Comparison of ENCODE assay signal across 25 mouse cellular contexts in genomic region chr2:125628487-125628886, GRCm38 (mm10). TPM values are rescaled to one million over a fixed set of nuclear protein-coding genes. Genes with fewer than 3 reads are reported as not detected.
DNase-seq lines count a peak whose midpoint lies in the region; ATAC-seq lines count a peak whose summit lies in the region.
"Had no signal": no experiment of that assay in that cellular context is flagged by ENCODE, and none has a peak within 500 bp of the region (broad histone marks: within the 10 kb centered on the region; RNA-seq: fewer than 3 reads in every experiment).

No protein-coding gene starts in this region.

- intact Hi-C loops in heart, postnatal 36 days (cut with DNase I): no loop called here

- no peak overlapping the region for H3K4me3 ChIP-seq in heart, embryonic 10.5 days
- H3K4me3 ChIP-seq in heart, embryonic 13.5 days: no peak overlapping the region
- H3K4me3 ChIP-seq in heart, embryonic 16.5 days (ENCODE audit: low read length): no peak overlapping the region
- H3K4me3 ChIP-seq: forebrain, embryonic 10.5 days; forebrain, embryonic 13.5 days had no signal

- H3K4me2 ChIP-seq in heart, embryonic 13.5 days: peak overlapping the region; percentile 11; the same call in 1 of the 2 replicates
- H3K4me2 ChIP-seq in heart, embryonic 16.5 days (ENCODE audit: low read depth, low read length): no peak overlapping the region
- H3K4me2 ChIP-seq: forebrain, embryonic 13.5 days; hindbrain, embryonic 14.5 days had no signal

- no peak for ATAC-seq in heart, embryonic 13.5 days (ENCODE audit: extremely low read depth, insufficient number of reproducible peaks, low FRiP score, low TSS enrichment)
- no peak for ATAC-seq in heart, embryonic 16.5 days (replicated peaks; ENCODE audit: extremely low read depth, insufficient read depth, low FRiP score)
- ATAC-seq: forebrain, embryonic 13.5 days; forebrain, embryonic 16.5 days; hindbrain, postnatal 0 days; inflammation-experienced regulatory T-cells, adult 6 months; intestine, embryonic 16.5 days; Patski had no signal

- no peak overlapping the region for H3K9ac ChIP-seq in heart, embryonic 13.5 days
- no peak overlapping the region for H3K9ac ChIP-seq in heart, embryonic 16.5 days (ENCODE audit: low read length)
- H3K9ac ChIP-seq: forebrain, embryonic 13.5 days; hindbrain, embryonic 14.5 days had no signal

- WGBS in heart, embryonic 10.5 days: 51% methylated on average over 6 of the region's 6 CpGs
- WGBS in heart, embryonic 13.5 days: 40% methylated on average over 6 of the region's 6 CpGs
- 38% methylated on average over 6 of the region's 6 CpGs for WGBS in heart, embryonic 16.5 days

- H3K9me3 ChIP-seq in heart, embryonic 10.5 days: no peaks in the 10 kb centered on the region
- H3K9me3 ChIP-seq in heart, embryonic 13.5 days: no peaks in the 10 kb centered on the region
- no peaks in the 10 kb centered on the region for H3K9me3 ChIP-seq in heart, embryonic 16.5 days (replicated peaks; ENCODE audit: control insufficient read depth, low read length)
- H3K9me3 ChIP-seq: forebrain, embryonic 10.5 days; forebrain, embryonic 13.5 days; G1E had no signal

- H3K4me1 ChIP-seq in heart, embryonic 10.5 days: peaks cover 29% of the 10 kb centered on the region
- peaks cover 41% of the 10 kb centered on the region for H3K4me1 ChIP-seq in heart, embryonic 13.5 days
- peaks cover 23% of the 10 kb centered on the region for H3K4me1 ChIP-seq in heart, embryonic 16.5 days (ENCODE audit: control insufficient read depth, insufficient read depth, low read length)

- no peaks in the 10 kb centered on the region for H3K36me3 ChIP-seq in heart, embryonic 10.5 days
- no peaks in the 10 kb centered on the region for H3K36me3 ChIP-seq in heart, embryonic 13.5 days
- no peaks in the 10 kb centered on the region for H3K36me3 ChIP-seq in heart, embryonic 16.5 days (ENCODE audit: control insufficient read depth, insufficient read depth)
- H3K36me3 ChIP-seq: forebrain, embryonic 10.5 days; G1E had no signal

- no peaks in the 10 kb centered on the region for H3K27me3 ChIP-seq in heart, embryonic 10.5 days (ENCODE audit: insufficient read depth, poor library complexity, severe bottlenecking)
- no peaks in the 10 kb centered on the region for H3K27me3 ChIP-seq in heart, embryonic 13.5 days (replicated peaks)
- no peaks in the 10 kb centered on the region for H3K27me3 ChIP-seq in heart, embryonic 16.5 days (ENCODE audit: control insufficient read depth, insufficient read depth, low read length)
- H3K27me3 ChIP-seq: forebrain, embryonic 13.5 days had no signal

- DNase-seq in heart, embryonic 10.5 days (ENCODE audit: low spot score): peak; percentile 81
- no peak for DNase-seq in heart, postnatal 36 days
- no peak for DNase-seq in heart, adult 8-10 months (ENCODE audit: low spot score)
- no peak for DNase-seq in heart, adult 18-20 months
- DNase-seq: adrenal gland, postnatal 10 days; adrenal gland, postnatal 36 days; B cell, adult 2 months; cerebellum, adult 18-20 months; cerebellum, adult 9-10 months; cerebellum, postnatal 14 days; gastrocnemius, postnatal 10 days; gastrocnemius, postnatal 36 days; kidney, adult 18-20 months; kidney, adult 9 months had no signal

- H3K27ac ChIP-seq in heart, embryonic 10.5 days: peak overlapping the region; percentile 60
- H3K27ac ChIP-seq in heart, embryonic 13.5 days (replicated peaks): peak overlapping the region; percentile 84
- peak overlapping the region; percentile 55; the same call in 1 of the 2 replicates for H3K27ac ChIP-seq in heart, embryonic 16.5 days (ENCODE audit: low read length)
- H3K27ac ChIP-seq: forebrain, embryonic 10.5 days; forebrain, embryonic 13.5 days; hindbrain, embryonic 14.5 days; hindbrain, postnatal 0 days had no signal

RNA-seq across cellular contexts. Expression of gene Cep152, which starts 3.6 kb away (rescaled TPM):
- 7.0 and 7.1 TPM in 2 replicates for polyA plus RNA-seq in heart, embryonic 10.5 days (2016; fragmentation: Nextera tagmentation; extraction: Ambion mirVana)
- total RNA-seq in heart, postnatal 36 days (2021): 1 to 10 TPM; 1.4 TPM
- polyA plus RNA-seq in heart, embryonic 13.5 days (2015; fragmentation: Nextera tagmentation; extraction: Ambion mirVana): 3.2 and 3.8 TPM in 2 replicates
- total RNA-seq in heart, adult 8-10 months (2022): 1 to 10 TPM; 1.3 to 1.6 (median 1.5) TPM
- 4.2 and 4.7 TPM in 2 replicates for polyA plus RNA-seq in heart, embryonic 16.5 days (2015; fragmentation: Nextera tagmentation; extraction: Ambion mirVana)
- 1 to 10 TPM; 1.4 to 1.5 TPM for total RNA-seq in heart, adult 18-20 months (2021)

RNA-seq across cellular contexts. Expression of gene Eid1, which starts 44.4 kb away (rescaled TPM):
- polyA plus RNA-seq in heart, embryonic 10.5 days (2016; fragmentation: Nextera tagmentation; extraction: Ambion mirVana): 124 and 142 TPM in 2 replicates
- total RNA-seq in heart, postnatal 36 days (2021): 10 to 100 TPM; 52.2 to 58.0 TPM
- 144 and 149 TPM in 2 replicates for polyA plus RNA-seq in heart, embryonic 13.5 days (2015; fragmentation: Nextera tagmentation; extraction: Ambion mirVana)
- 10 to 100 TPM; 46.5 to 54.1 (median 48.9) TPM for total RNA-seq in heart, adult 8-10 months (2022)
- polyA plus RNA-seq in heart, embryonic 16.5 days (2015; fragmentation: Nextera tagmentation; extraction: Ambion mirVana): 112 and 128 TPM in 2 replicates
- 10 to 100 TPM; 48.8 to 51.8 TPM for total RNA-seq in heart, adult 18-20 months (2021)
- polyA plus RNA-seq: G1E had no signal
